Mouse (Mus musculus): Measurements from ENCODE around the gene Tekt5. TPM values are rescaled to one million over a fixed set of nuclear protein-coding genes. Genes with fewer than 3 reads are reported as not detected.

Gene Tekt5
- not detected for polyA plus RNA-seq (2014; fragmentation: Illumina TruSeq; extraction: RNeasy Lipid Tissue Mini Kit (QIAGEN cat#74804); ENCODE audit: low read depth, low replicate concordance)

DNA sequence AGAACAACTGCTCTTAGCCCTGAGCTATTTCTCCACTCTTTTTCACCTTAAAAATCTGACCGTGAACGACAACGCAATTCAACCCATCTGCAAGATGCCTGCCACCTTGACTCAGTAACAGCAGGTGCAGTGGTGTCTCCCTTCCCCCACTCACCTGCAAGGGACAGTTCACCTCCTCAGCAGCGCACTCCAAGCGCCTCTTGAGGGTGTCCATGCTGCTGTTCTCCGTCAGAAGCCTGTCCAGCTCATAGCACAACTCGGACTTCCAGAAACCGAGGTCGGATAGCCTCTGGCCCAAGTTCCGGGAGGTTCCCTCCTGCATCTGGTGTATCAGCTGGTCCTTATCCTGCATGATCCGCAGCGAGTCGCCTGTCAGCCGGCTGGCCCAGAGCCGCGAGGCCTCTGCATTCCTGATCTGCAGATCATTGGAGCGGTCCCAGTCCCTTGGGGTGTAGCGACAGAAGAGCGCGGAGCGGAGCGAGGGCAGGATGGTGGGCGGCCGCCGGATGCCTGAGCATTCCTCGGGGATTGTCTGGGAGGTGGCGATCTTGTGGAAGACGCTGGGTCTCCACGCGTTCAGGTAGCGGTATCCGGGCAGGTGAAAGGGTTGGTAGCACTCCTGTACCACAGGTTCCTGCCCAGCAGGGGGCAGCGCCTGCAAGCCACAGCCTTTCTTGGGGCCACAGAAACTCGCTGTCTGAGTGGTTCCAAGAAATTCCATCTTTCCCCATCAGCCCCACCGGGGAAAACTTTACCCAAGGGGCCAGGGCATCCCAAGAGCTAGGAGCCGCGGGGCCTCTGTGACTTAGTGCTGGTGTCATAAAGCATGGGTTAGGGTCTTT, at the start of gene Tekt5:
TSS of gene Tekt5 (minus strand) at position 792 of the 842 bp plus-strand sequence.

GRCm38 (mm10) chr16:10411764-10412746, 16.8 kb upstream of the Tekt5 start, which contains the start of gene Nubp1:
Gene Nubp1, plus strand, starts transcription at chr16:10411948.

GRCm38 (mm10) chr16:10313646-10314088, 81.6 kb downstream of the Tekt5 start, which contains the start of gene Emp2:
Gene Emp2, minus strand, starts transcription at chr16:10313968.

Other genes starting within 250 kb of the Tekt5 start
- gene Rpl39l, start 225.3 kb downstream of the Tekt5 start, polyA plus RNA-seq (2014; fragmentation: Illumina TruSeq; extraction: RNeasy Lipid Tissue Mini Kit (QIAGEN cat#74804); ENCODE audit: low read depth, low replicate concordance), result not detected
- gene Atf7ip2, start 202.8 kb downstream of the Tekt5 start, polyA plus RNA-seq (2014; fragmentation: Illumina TruSeq; extraction: RNeasy Lipid Tissue Mini Kit (QIAGEN cat#74804); ENCODE audit: low read depth, low replicate concordance), result not detected
- gene Emp2, start 81.5 kb downstream of the Tekt5 start, polyA plus RNA-seq (2014; fragmentation: Illumina TruSeq; extraction: RNeasy Lipid Tissue Mini Kit (QIAGEN cat#74804); ENCODE audit: low read depth, low replicate concordance), result 50.1 TPM
- gene Nubp1, start 16.5 kb upstream of the Tekt5 start, polyA plus RNA-seq (2014; fragmentation: Illumina TruSeq; extraction: RNeasy Lipid Tissue Mini Kit (QIAGEN cat#74804); ENCODE audit: low read depth, low replicate concordance), result 10.9 TPM
- gene Tvp23a, start 51.9 kb upstream of the Tekt5 start, polyA plus RNA-seq (2014; fragmentation: Illumina TruSeq; extraction: RNeasy Lipid Tissue Mini Kit (QIAGEN cat#74804); ENCODE audit: low read depth, low replicate concordance), result 0.55 TPM
- gene Ciita, start 84.6 kb upstream of the Tekt5 start, polyA plus RNA-seq (2014; fragmentation: Illumina TruSeq; extraction: RNeasy Lipid Tissue Mini Kit (QIAGEN cat#74804); ENCODE audit: low read depth, low replicate concordance), result 0.45 TPM
- gene Dexi, start 147.6 kb upstream of the Tekt5 start, polyA plus RNA-seq (2014; fragmentation: Illumina TruSeq; extraction: RNeasy Lipid Tissue Mini Kit (QIAGEN cat#74804); ENCODE audit: low read depth, low replicate concordance), result 33.8 TPM
- 37.5 TPM for gene Clec16a, start 149.8 kb upstream of the Tekt5 start, polyA plus RNA-seq (2014; fragmentation: Illumina TruSeq; extraction: RNeasy Lipid Tissue Mini Kit (QIAGEN cat#74804); ENCODE audit: low read depth, low replicate concordance)